ENCODE assay signal across 8 mouse cellular contexts in the genomic region with DNA sequence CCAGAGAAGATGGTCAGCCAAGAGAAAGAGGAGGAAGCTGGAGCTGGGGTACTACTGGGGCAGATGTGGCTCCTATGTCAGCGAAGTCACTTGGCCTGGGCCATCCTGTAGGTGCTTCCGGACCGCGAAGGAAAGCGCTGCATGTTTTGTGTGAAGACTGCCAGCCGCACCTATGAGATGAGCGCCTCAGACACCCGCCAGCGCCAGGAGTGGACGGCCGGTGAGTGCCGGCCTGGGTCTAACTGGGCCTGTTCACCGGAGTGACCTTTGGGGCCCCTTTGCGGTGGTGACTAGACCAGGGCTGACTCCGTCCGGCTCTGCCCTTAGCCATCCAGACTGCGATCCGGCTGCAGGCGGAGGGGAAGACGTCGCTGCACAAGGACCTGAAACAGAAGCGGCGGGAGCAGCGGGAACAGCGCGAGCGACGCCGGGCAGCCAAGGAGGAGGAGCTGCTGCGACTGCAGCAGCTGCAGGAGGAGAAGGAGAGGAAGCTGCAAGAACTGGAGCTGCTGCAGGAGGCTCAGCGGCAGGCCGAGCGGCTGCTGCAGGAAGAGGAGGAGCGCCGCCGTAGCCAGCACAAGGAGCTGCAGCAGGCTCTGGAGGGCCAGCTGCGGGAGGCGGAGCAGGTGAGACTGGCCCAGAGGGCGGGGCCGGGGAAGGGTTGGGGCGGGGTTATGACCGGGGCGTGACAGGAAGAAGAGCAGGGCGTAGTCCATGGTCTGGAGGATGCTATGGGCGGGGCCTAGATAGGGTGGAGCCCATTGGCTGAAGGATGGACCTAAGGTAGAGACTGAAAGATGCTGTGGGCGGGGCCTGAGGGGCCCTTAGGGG. TPM values are rescaled to one million over a fixed set of nuclear protein-coding genes. Genes with fewer than 3 reads are reported as not detected.
A peak's percentile ranks its signal among the peaks of the same experiment; 100 is the strongest.
DNase-seq lines count a peak whose midpoint lies in the region; ATAC-seq lines count a peak whose summit lies in the region.

No protein-coding gene starts in this region.

- peak; percentile 97 for DNase-seq in adrenal gland, adult 2 months
- peak; percentile 95 for DNase-seq in embryo, embryonic 10.5 days (ENCODE audit: low spot score)
- DNase-seq in gastrocnemius, postnatal 10 days, result peak; percentile 86
- peak; percentile 75 to 83 for DNase-seq in left cerebral cortex, postnatal 14 days (ENCODE audit: low spot score in 2 of 2)
- DNase-seq in right cerebral cortex, postnatal 14 days, result peak; percentile 82
- peak; percentile 83 for DNase-seq in urinary bladder, postnatal 25 days (ENCODE audit: low spot score)

- intact Hi-C loops in left cerebral cortex, postnatal 14 days (cut with DNase I), result loop anchor here (2.0 kb wide), 1 partner anchor 301 kb away; no protein-coding TSS in a partner anchor

- peak; percentile 83 for ATAC-seq in inflammation-experienced regulatory T-cells, adult 6 months
- ATAC-seq in megakaryocyte-erythroid progenitor cell, adult 5-6 weeks (replicated peaks; ENCODE audit: low FRiP score, low TSS enrichment, poor library complexity, severe bottlenecking), result peak; percentile 86

RNA-seq across cellular contexts. Expression of a gene that starts 8.7 kb away (rescaled TPM):
- 10 to 100 TPM; 39.3 to 60.3 TPM for total RNA-seq in adrenal gland, adult 2 months (2021)
- 58.0 and 65.5 TPM in 2 replicates for polyA plus RNA-seq in adrenal gland, adult 2 months (2012; rRNA removed)
- 10 to 100 TPM; 30.2 to 31.5 TPM for total RNA-seq in gastrocnemius, postnatal 10 days (2021)
- polyA plus RNA-seq in inflammation-experienced regulatory T-cells, adult 6 months (2017; shearing (Covaris generic)), result 1 to 10 TPM; 2.5 to 3.8 (median 3.8) TPM
- 10 to 100 TPM; 28.3 to 28.7 TPM for total RNA-seq in left cerebral cortex, postnatal 14 days (2021)
- 7.6 and 9.7 TPM in 2 replicates for total RNA-seq in megakaryocyte-erythroid progenitor cell, adult 5-6 weeks (2014; fragmentation: Nextera tagmentation)
- 1.7 and 2.0 TPM in 2 replicates for total RNA-seq in megakaryocyte-erythroid progenitor cell, adult 5-6 weeks (2017)

RNA-seq across cellular contexts. Expression of a gene that starts 16.2 kb away (rescaled TPM):
- total RNA-seq in adrenal gland, adult 2 months (2021), result 1 to 10 TPM; 1.5 to 1.8 TPM
- 2.8 and 3.3 TPM in 2 replicates for polyA plus RNA-seq in adrenal gland, adult 2 months (2012; rRNA removed)
- total RNA-seq in gastrocnemius, postnatal 10 days (2021), result 1 to 10 TPM; 3.6 to 7.5 TPM
- 10 to 100 TPM; 29.7 to 51.9 (median 32.8) TPM for polyA plus RNA-seq in inflammation-experienced regulatory T-cells, adult 6 months (2017; shearing (Covaris generic))
- 1 to 10 TPM; 4.7 to 5.3 TPM for total RNA-seq in left cerebral cortex, postnatal 14 days (2021)
- total RNA-seq in megakaryocyte-erythroid progenitor cell, adult 5-6 weeks (2014; fragmentation: Nextera tagmentation), result 24.5 and 35.1 TPM in 2 replicates
- total RNA-seq in megakaryocyte-erythroid progenitor cell, adult 5-6 weeks (2017), result 41.1 and 80.3 TPM in 2 replicates

RNA-seq across cellular contexts. Expression of a gene that starts 46.8 kb away (rescaled TPM):
- 10 to 100 TPM; 31.3 to 39.2 TPM for total RNA-seq in adrenal gland, adult 2 months (2021)
- polyA plus RNA-seq in adrenal gland, adult 2 months (2012; rRNA removed), result 118 and 122 TPM in 2 replicates
- 10 to 100 TPM; 24.6 to 26.6 TPM for total RNA-seq in gastrocnemius, postnatal 10 days (2021)
- 1 to 10 TPM; 3.1 to 7.8 (median 6.2) TPM for polyA plus RNA-seq in inflammation-experienced regulatory T-cells, adult 6 months (2017; shearing (Covaris generic))
- 100 to 1,000 TPM in 1 of 2 experiments, 10 to 100 TPM in 1; 97.0 to 105 TPM for total RNA-seq in left cerebral cortex, postnatal 14 days (2021)
- 17.5 and 27.0 TPM in 2 replicates for total RNA-seq in megakaryocyte-erythroid progenitor cell, adult 5-6 weeks (2014; fragmentation: Nextera tagmentation)
- 8.7 and 13.3 TPM in 2 replicates for total RNA-seq in megakaryocyte-erythroid progenitor cell, adult 5-6 weeks (2017)

Comparison
In these comparisons a context has a peak if more than half of its experiments do, and no peak if none do; other contexts are left out.
1. Peak in every context shown above with its lines: DNase-seq and ATAC-seq.